Mouse (Mus musculus): ENCODE data around the gene Cd7.
A peak's percentile ranks its signal among the peaks of the same experiment; 100 is the strongest.
"Not testable (repeated sequence)": the region's sequence is repeated elsewhere in the genome, so short reads cannot be mapped to it uniquely, and the experiment has no call there.

The Cd7 gene

GRCm38 (mm10) chr11:121039302-121039701, at the start of gene Cd7:
Gene Cd7 (minus strand): TSS chr11:121039418.
- no peak for DNase-seq (ENCODE audit: low read depth, low spot score)

GRCm38 (mm10) chr11:121088997-121089396, 49.8 kb upstream of the Cd7 start:
- DNase-seq (ENCODE audit: low read depth, low spot score): no peak

- DNase-seq (ENCODE audit: low read depth, low spot score): no peak
Measured at GRCm38 (mm10) chr11:121086296-121086695, 47.1 kb upstream of the Cd7 start.

GRCm38 (mm10) chr11:121085181-121085580, 46.0 kb upstream of the Cd7 start:
- no peak for DNase-seq (ENCODE audit: low read depth, low spot score)

GRCm38 (mm10) chr11:121082857-121083500, 43.8 kb upstream of the Cd7 start:
- no peak for DNase-seq (ENCODE audit: low read depth, low spot score)

- DNase-seq (ENCODE audit: low read depth, low spot score): no peak
Measured at GRCm38 (mm10) chr11:121082250-121082649, 43.0 kb upstream of the Cd7 start.

GRCm38 (mm10) chr11:121081120-121081519, 41.9 kb upstream of the Cd7 start, which contains the start of gene Sectm1a:
Gene Sectm1a (minus strand): TSS chr11:121081220.
- no peak for DNase-seq (ENCODE audit: low read depth, low spot score)

- DNase-seq (ENCODE audit: low read depth, low spot score): no peak
Measured at GRCm38 (mm10) chr11:121080330-121080729, 41.1 kb upstream of the Cd7 start.

GRCm38 (mm10) chr11:121075655-121076054, 36.4 kb upstream of the Cd7 start:
- no peak for DNase-seq (ENCODE audit: low read depth, low spot score)

- DNase-seq (ENCODE audit: low read depth, low spot score): not testable (repeated sequence)
Measured at GRCm38 (mm10) chr11:121069662-121070061, 30.4 kb upstream of the Cd7 start.

- no peak for DNase-seq (ENCODE audit: low read depth, low spot score)
Measured at GRCm38 (mm10) chr11:121067895-121068294, 28.7 kb upstream of the Cd7 start.

GRCm38 (mm10) chr11:121064197-121064596, 25.0 kb upstream of the Cd7 start:
- DNase-seq (ENCODE audit: low read depth, low spot score): no peak

- no peak for DNase-seq (ENCODE audit: low read depth, low spot score)
Measured at GRCm38 (mm10) chr11:121063379-121063778, 24.2 kb upstream of the Cd7 start, which contains the start of gene Sectm1b. Gene Sectm1b (minus strand): TSS chr11:121063569.

- no peak for DNase-seq (ENCODE audit: low read depth, low spot score)
Measured at GRCm38 (mm10) chr11:121061615-121062014, 22.4 kb upstream of the Cd7 start.

GRCm38 (mm10) chr11:121060401-121061067, 21.3 kb upstream of the Cd7 start:
- not testable (repeated sequence) for DNase-seq (ENCODE audit: low read depth, low spot score)

GRCm38 (mm10) chr11:121059471-121059870, 20.3 kb upstream of the Cd7 start:
- no peak for DNase-seq (ENCODE audit: low read depth, low spot score)

GRCm38 (mm10) chr11:121058956-121059355, 19.7 kb upstream of the Cd7 start:
- no peak for DNase-seq (ENCODE audit: low read depth, low spot score)

- no peak for DNase-seq (ENCODE audit: low read depth, low spot score)
Measured at GRCm38 (mm10) chr11:121058122-121058521, 18.9 kb upstream of the Cd7 start.

GRCm38 (mm10) chr11:121056536-121057236, 17.5 kb upstream of the Cd7 start:
- DNase-seq (ENCODE audit: low read depth, low spot score): no peak

GRCm38 (mm10) chr11:121053536-121053935, 14.3 kb upstream of the Cd7 start:
- DNase-seq (ENCODE audit: low read depth, low spot score): peak; percentile 61

GRCm38 (mm10) chr11:121052387-121052786, 13.2 kb upstream of the Cd7 start:
- DNase-seq (ENCODE audit: low read depth, low spot score): no peak

- DNase-seq (ENCODE audit: low read depth, low spot score): no peak
Measured at GRCm38 (mm10) chr11:121051793-121052192, 12.6 kb upstream of the Cd7 start.

GRCm38 (mm10) chr11:121049840-121050239, 10.6 kb upstream of the Cd7 start:
- DNase-seq (ENCODE audit: low read depth, low spot score): no peak
